Mouse (Mus musculus) limb, embryonic 12.5 days (tissue): ENCODE measurements around the gene Cenpe. TPM values are rescaled to one million over a fixed set of nuclear protein-coding genes. Genes with fewer than 3 reads are reported as not detected.
"Not testable (repeated sequence)": the region's sequence is repeated elsewhere in the genome, so short reads cannot be mapped to it uniquely, and the experiment has no call there.

ENCODE experiments used
- ATAC-seq: fragments of 200-750 bp; cut with Nextera tagmentation; 2 replicates; pipeline ENCODE4 v1.8.0; 2017; ENCODE audit warnings: low read depth, moderate TSS enrichment; ENCODE audit not compliant: insufficient number of reproducible peaks, insufficient read depth, low FRiP score, low TSS enrichment
- H3K27ac ChIP-seq: fragments of 300-500 bp; sonication (generic); 2 replicates; pipeline ENCODE4 v1.5.1; 2016; ENCODE audit warnings: mild to moderate bottlenecking, moderate library complexity
- H3K27me3 ChIP-seq: fragments of 300-500 bp; sonication (generic); 2 replicates; pipeline ENCODE4 v1.6.1; 2016; ENCODE audit warnings: mild to moderate bottlenecking, moderate library complexity
- H3K36me3 ChIP-seq: fragments of 300-500 bp; sonication (generic); 2 replicates; pipeline ENCODE4 v1.6.1; 2016; ENCODE audit warnings: mild to moderate bottlenecking, moderate library complexity
- H3K4me1 ChIP-seq: fragments of 300-500 bp; sonication (generic); replicated peaks from 2 replicates; pipeline ENCODE4 v1.6.1; 2016
- H3K4me2 ChIP-seq: fragments of 300-500 bp; sonication (generic); 2 replicates; pipeline ENCODE4 v1.6.1; 2016; ENCODE audit warnings: mild to moderate bottlenecking, moderate library complexity
- H3K4me3 ChIP-seq: fragments of 300-500 bp; sonication (generic); replicated peaks from 2 replicates; pipeline ENCODE4 v1.5.1; 2016; ENCODE audit warnings: mild to moderate bottlenecking
- H3K9ac ChIP-seq: fragments of 300-500 bp; sonication (generic); replicated peaks from 2 replicates; pipeline ENCODE4 v1.6.1; 2016; ENCODE audit warnings: mild to moderate bottlenecking, moderate library complexity
- H3K9me3 ChIP-seq: fragments of 300-500 bp; sonication (generic); 2 replicates; pipeline ENCODE4 v1.6.1; 2016; ENCODE audit warnings: mild to moderate bottlenecking, moderate library complexity
- WGBS: fragments of 180-500 bp; shearing (Covaris S2); methylation state at CpG from one replicate; pipeline ENCODE4 v1.1.7; 2016; 5-methylcytosine and 5-hydroxymethylcytosine counted together
- polyA plus RNA-seq: library from polyadenylated mRNA; unstranded; fragments of >200 nt; fragmentation: Nextera tagmentation; extraction: Ambion mirVana; gene quantifications from 2 replicates; pipeline ENCODE4 v1.2.1, GENCODE M21; 2016

Cenpe gene
- polyA plus RNA-seq: 39.5 and 39.8 TPM in 2 replicates

DNA sequence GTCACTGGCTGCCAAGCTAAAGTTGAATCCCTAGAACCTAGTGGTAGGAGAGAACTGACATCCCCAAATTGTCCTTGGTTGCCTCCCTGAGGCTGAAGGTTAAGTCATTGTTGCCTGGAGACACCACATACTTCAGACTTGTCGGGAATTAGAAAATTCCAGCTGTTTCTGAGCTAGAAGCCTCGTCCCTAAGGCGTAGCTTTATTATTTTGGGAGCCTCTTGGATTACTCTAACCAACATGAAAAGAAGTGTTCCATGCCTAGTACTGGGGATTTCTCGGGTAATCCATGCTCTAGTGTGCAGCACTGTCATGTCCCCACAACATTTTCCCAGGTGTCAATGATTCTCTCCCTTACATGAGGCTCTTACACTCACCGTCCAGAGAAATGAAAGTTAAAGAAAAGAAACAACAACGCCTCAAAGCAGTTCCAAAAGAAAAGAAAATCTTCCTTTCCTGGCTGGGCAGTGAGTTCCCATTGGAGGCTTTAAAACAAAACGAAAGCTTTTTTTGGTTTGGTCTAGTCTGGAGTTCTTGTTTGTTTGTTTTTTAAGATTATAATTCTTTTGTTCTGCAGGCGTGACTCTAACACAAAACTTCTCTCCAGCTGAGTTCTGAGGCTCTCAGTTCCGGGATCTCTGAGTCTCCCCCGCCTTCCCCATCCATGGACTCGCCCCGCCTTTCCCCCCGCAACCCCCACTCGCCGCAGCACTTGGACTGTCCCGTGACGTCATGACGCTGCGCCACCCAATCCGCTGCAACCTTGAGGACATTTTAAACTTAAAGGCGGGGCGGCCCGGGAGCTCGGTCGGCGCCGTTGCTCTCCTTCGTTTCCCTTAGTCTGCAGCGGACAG, at the start of gene Cenpe:
Gene Cenpe, plus strand, starts transcription at position 733 of the 853 bp plus-strand sequence.
- H3K4me3 ChIP-seq: peak within 1 kb of the TSS; percentile 96
- peak; percentile 92 for ATAC-seq
- H3K9me3 ChIP-seq: no peaks in the 10 kb centered on the region
- H3K27me3 ChIP-seq: no peaks in the 10 kb centered on the region
- peaks cover 12% of the 10 kb centered on the region for H3K36me3 ChIP-seq
- peak within 1 kb of the TSS; percentile 77 for H3K9ac ChIP-seq
- WGBS: 8% methylated on average over 29 of the region's 29 CpGs
- H3K4me2 ChIP-seq: peak within 1 kb of the TSS; percentile 83
- peaks cover 9% of the 10 kb centered on the region for H3K4me1 ChIP-seq
- peak within 1 kb of the TSS; percentile 82 for H3K27ac ChIP-seq

DNA sequence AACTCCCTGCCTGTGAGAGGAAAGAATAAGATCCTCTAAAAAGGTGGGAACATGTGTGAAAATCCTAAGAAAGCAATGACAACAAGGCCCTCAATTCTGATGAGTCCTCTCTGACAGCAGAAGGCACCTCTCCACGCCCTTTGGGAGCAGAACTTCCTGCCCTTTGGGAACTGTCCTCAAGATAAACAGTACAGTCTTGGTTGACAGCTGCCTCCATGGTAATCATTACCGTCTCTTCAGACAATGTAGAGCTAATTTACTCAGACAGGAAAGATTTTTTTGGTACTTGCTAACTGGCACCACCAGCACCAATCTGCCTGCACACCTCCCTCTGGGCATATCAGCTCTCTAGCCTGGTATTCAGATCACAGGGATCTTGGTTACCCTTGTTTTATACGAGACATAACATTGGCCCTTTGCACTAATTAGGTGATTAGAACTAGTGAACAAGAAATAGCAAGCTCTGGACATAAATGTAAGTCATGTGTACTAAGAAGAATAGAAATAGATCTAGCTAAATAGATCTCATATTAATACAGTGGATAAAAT, 40.4 kb upstream of the Cenpe start:
- Histone ChIP-seq H3K36me3 (no peaks in the 10 kb centered on the region), H3K4me1 (no peaks in the 10 kb centered on the region), H3K9ac (no peak overlapping the region), H3K27me3 (no peaks in the 10 kb centered on the region), H3K4me3 (no peak overlapping the region), H3K9me3 (no peaks in the 10 kb centered on the region), H3K4me2 (no peak overlapping the region), H3K27ac (no peak overlapping the region)
- WGBS: 55% methylated on average over 3 of the region's 3 CpGs
- ATAC-seq: no peak

GRCm38 (mm10) chr3:135191861-135192260, 20.5 kb upstream of the Cenpe start:
- Histone ChIP-seq H3K4me3 (no peak overlapping the region), H3K27ac (no peak overlapping the region), H3K4me1 (no peaks in the 10 kb centered on the region), H3K9me3 (no peaks in the 10 kb centered on the region), H3K36me3 (no peaks in the 10 kb centered on the region), H3K9ac (no peak overlapping the region), H3K4me2 (no peak overlapping the region), H3K27me3 (no peaks in the 10 kb centered on the region)
- ATAC-seq: no peak
- 84% methylated on average over 6 of the region's 6 CpGs for WGBS

DNA sequence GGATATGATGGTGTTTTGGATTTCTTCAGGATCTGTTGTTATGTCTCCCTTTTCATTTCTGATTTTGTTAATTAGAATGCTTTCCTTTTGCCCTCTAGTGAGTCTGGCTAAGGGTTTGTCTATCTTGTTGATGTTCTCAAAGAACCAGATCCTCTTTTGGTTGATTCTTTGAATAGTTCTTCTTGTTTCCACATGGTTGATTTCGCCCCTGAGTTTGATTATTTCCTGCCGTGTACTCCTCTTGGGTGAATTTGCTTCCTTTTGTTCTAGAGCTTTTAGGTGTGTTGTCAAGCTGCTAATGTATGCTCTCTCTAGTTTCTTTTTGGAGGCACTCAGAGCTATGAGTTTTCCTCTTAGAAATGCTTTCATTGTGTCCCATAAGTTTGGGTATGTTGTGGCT, 14.3 kb upstream of the Cenpe start:
- not testable (repeated sequence) for H3K4me2 ChIP-seq, H3K36me3 ChIP-seq, H3K9ac ChIP-seq, H3K4me1 ChIP-seq, H3K27me3 ChIP-seq, ATAC-seq, H3K9me3 ChIP-seq, H3K4me3 ChIP-seq, H3K27ac ChIP-seq
- WGBS: 85% methylated on average over 2 of the region's 2 CpGs

DNA sequence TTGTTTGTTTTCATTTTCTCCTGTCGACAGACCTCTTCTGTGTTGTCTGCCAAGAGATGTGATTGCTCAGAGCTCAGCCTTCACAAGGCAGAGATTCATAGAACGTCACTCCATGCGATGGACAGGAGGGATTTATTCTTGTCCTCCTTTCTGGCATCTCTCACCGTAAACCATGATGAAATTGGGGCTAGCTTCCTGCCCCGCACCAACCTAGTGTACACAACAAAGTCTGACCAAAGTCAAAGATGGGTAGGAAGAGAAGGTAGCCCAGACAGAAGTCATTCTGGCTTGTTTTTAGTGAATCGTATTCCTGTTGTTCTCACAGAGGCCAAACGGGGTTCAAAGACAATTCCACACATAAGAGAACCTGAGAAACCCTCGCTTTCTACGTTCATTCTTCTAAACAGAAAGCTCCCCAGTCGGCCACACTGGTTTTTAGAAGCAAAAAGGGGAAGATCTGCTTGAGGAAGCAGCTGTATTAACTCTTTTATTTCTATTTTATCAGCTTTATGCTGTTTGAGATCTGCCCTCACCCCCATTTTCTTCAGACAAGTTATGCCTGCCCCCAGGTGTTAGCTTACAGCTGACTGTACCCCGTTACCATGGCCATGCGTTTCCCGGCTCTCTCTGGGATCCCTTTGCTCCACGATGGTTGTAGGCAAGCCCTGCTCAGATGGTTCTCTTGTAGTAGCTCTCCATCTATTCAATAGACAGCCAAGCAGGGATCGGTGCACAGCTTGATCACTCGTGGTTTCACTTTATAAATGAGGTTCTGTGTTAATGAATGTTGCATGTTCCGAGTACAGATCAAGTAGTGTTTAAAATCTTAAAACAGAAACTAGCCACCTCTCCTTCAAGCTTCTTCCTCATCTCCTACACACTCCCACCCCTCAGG, 11.7 kb upstream of the Cenpe start:
- Histone ChIP-seq H3K9me3 (no peaks in the 10 kb centered on the region), H3K36me3 (no peaks in the 10 kb centered on the region), H3K4me2 (no peak overlapping the region), H3K27ac (no peak overlapping the region), H3K27me3 (no peaks in the 10 kb centered on the region), H3K4me3 (no peak overlapping the region), H3K9ac (no peak overlapping the region), H3K4me1 (no peaks in the 10 kb centered on the region)
- ATAC-seq: no peak
- 84% methylated on average over 17 of the region's 17 CpGs for WGBS

- H3K4me1 ChIP-seq: no peaks in the 10 kb centered on the region
- no peaks in the 10 kb centered on the region for H3K27me3 ChIP-seq
- no peaks in the 10 kb centered on the region for H3K36me3 ChIP-seq
- no peak overlapping the region for H3K27ac ChIP-seq
- 44% methylated on average over 4 of the region's 4 CpGs for WGBS
- H3K9ac ChIP-seq: no peak overlapping the region
- no peaks in the 10 kb centered on the region for H3K9me3 ChIP-seq
- no peak for ATAC-seq
- H3K4me3 ChIP-seq: no peak overlapping the region
- no peak overlapping the region for H3K4me2 ChIP-seq
Measured at GRCm38 (mm10) chr3:135206621-135207020, 5.7 kb upstream of the Cenpe start.

GRCm38 (mm10) chr3:135212658-135213350, 467 bp downstream of the Cenpe start:
- Histone ChIP-seq H3K9ac (peak overlapping the region; percentile 77), H3K4me1 (peaks cover 9% of the 10 kb centered on the region), H3K4me2 (peak overlapping the region; percentile 83), H3K4me3 (peak overlapping the region; percentile 96), H3K27me3 (no peaks in the 10 kb centered on the region), H3K36me3 (peaks cover 18% of the 10 kb centered on the region), H3K9me3 (no peaks in the 10 kb centered on the region), H3K27ac (peak overlapping the region; percentile 82; the same call in 1 of the 2 replicates)
- no peak for ATAC-seq
- under 1% methylated on average over 26 of the region's 26 CpGs for WGBS

- Histone ChIP-seq H3K9ac (no peak overlapping the region), H3K9me3 (no peaks in the 10 kb centered on the region), H3K36me3 (peaks cover 75% of the 10 kb centered on the region), H3K4me1 (no peaks in the 10 kb centered on the region), H3K4me2 (no peak overlapping the region), H3K27me3 (no peaks in the 10 kb centered on the region), H3K27ac (no peak overlapping the region), H3K4me3 (no peak overlapping the region)
- no peak for ATAC-seq
- WGBS: 78% methylated on average over 3 of the region's 3 CpGs
Measured at GRCm38 (mm10) chr3:135232058-135232457, 19.7 kb downstream of the Cenpe start.

DNA sequence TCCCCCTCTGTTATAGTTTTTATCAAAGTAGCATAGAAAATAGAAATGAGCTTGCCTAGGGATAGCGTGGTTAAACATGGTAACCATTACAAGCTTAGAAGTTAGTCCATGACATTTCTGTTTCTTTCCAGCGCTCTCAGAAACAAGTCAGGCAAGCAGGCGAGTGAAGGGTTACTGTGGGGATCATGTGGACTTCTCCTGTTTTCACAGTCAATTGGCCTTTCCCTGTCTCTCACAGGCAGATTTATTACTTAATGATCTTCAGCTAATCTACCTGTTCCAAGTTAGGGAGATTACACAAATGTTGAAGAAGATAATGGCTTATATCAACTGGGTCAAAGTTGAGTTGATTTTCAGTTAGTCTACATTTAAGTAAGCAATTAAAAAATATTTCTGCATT, 20.1 kb downstream of the Cenpe start:
- 91% methylated on average over 3 of the region's 3 CpGs for whole genome bisulfite sequencing
- no peak for ATAC-seq
- no peaks in the 10 kb centered on the region for H3K9me3 ChIP-seq
- no peak overlapping the region for H3K4me2 ChIP-seq
- no peak overlapping the region for H3K27ac ChIP-seq
- H3K4me3 ChIP-seq: no peak overlapping the region
- no peaks in the 10 kb centered on the region for H3K27me3 ChIP-seq
- H3K36me3 ChIP-seq: peaks cover 79% of the 10 kb centered on the region
- no peaks in the 10 kb centered on the region for H3K4me1 ChIP-seq
- H3K9ac ChIP-seq: no peak overlapping the region

DNA sequence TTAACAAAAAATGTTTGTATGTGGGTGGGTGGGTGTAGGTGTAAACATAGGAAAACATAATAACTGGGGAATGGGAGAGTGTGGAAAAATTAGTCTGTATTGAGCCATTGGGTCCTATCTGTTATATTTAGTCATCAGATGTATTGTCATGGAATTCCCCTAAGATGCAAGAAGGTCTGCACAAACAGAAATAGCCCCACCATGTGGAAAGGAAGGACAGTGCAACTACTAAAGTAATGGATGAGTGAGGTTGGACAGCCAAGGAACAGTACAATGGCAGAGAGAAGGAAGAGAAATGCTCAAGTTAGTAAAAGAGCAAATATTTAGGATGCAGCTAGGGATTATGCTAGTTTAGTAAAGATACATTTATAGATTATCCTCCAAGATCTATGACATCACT, 33.4 kb downstream of the Cenpe start:
- peaks cover 96% of the 10 kb centered on the region for H3K36me3 ChIP-seq
- no peak overlapping the region for H3K9ac ChIP-seq
- no peaks in the 10 kb centered on the region for H3K9me3 ChIP-seq
- no peak overlapping the region for H3K27ac ChIP-seq
- H3K4me2 ChIP-seq: no peak overlapping the region
- H3K27me3 ChIP-seq: no peaks in the 10 kb centered on the region
- no peaks in the 10 kb centered on the region for H3K4me1 ChIP-seq
- H3K4me3 ChIP-seq: no peak overlapping the region
- ATAC-seq: no peak

DNA sequence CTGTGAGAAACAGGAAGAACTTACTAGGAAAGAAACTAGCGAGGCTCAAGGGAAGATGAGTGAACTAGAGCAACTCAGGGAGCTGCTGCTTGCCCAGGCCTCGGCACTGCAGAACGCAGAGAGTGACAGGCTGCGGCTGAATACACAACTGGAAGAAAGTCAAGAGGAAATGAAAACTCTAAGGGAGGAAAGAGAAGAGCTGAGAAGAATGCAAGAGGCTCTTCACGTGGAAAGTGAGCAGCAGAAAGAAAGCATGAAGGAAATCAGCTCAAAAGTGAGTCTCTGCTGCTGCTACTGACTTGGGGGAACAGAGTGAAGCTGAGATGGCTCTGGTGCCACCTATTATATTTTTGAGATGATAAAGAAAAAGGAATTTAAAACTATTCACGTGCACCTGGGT, 34.5 kb downstream of the Cenpe start:
- H3K9ac ChIP-seq: no peak overlapping the region
- H3K9me3 ChIP-seq: no peaks in the 10 kb centered on the region
- H3K4me3 ChIP-seq: no peak overlapping the region
- no peak overlapping the region for H3K27ac ChIP-seq
- H3K27me3 ChIP-seq: no peaks in the 10 kb centered on the region
- no peaks in the 10 kb centered on the region for H3K4me1 ChIP-seq
- no peak for ATAC-seq
- H3K36me3 ChIP-seq: peaks cover 97% of the 10 kb centered on the region
- 97% methylated on average over 6 of the region's 6 CpGs for WGBS
- H3K4me2 ChIP-seq: no peak overlapping the region
